Mouse (Mus musculus) heart, postnatal 36 days (tissue): ENCODE results near the gene Rfx1. TPM values are rescaled to one million over a fixed set of nuclear protein-coding genes. Genes with fewer than 3 reads are reported as not detected.

ENCODE experiments used
- DNase-seq, 2 experiments: peaks; one replicate each; pipeline ENCODE4 v3.0.0; 2021 to 2022
- intact Hi-C: fragments of 180-260 bp; cut with DNase I; formaldehyde crosslinking; loops from one replicate; pipeline ENCODE4 v1.15.1; 2025
- total RNA-seq, 2 experiments: library from RNA; stranded (reverse); gene quantifications; 2 replicates each; pipeline ENCODE4 v1.2.3; 2021

Gene Rfx1
- total RNA-seq, 2 experiments from 2014 or later = 11.0 to 12.3 TPM

DNA sequence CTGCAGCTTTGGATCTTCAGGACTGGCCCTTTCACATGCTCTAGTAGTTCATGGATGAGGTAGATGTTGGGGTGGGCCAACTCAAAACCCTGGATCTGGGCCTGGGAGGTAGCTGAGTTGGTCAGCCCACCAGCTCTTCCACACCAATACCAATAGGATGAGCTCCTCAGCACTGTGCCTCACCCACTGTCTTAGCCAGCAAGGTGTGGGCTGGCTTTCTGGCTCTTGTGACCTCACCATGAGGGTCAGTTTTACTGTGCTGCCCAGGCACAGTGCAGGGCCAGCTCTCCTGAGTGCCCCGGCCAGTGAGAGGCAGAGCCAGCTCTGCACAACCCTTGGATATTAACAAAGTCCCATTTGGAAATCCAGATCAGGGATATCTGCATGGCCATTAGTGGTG is 8.8 kb upstream of the Rfx1 start:
- no peak for DNase-seq
- intact Hi-C loops = no loop called here

DNA sequence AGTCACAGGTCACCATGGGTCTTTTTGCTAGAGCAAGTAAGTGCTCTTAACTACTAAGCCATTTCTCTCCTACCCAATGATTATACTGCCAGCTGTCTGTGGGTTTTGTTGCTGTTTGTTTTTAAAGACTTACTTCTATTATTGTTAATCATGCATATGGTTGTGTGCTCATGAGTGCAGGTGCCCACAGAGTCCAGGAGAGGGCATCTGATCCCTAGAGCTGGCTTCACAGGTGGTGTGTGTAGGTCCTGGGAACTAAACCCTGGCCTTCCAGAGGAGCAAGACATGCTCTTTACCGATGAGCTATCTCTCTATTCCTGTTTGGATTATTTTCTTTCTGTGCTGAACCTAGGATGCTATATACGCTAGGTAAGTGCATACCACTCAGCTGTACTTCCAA is 7.4 kb upstream of the Rfx1 start:
- DNase-seq = no peak
- intact Hi-C loops = no loop called here

DNA sequence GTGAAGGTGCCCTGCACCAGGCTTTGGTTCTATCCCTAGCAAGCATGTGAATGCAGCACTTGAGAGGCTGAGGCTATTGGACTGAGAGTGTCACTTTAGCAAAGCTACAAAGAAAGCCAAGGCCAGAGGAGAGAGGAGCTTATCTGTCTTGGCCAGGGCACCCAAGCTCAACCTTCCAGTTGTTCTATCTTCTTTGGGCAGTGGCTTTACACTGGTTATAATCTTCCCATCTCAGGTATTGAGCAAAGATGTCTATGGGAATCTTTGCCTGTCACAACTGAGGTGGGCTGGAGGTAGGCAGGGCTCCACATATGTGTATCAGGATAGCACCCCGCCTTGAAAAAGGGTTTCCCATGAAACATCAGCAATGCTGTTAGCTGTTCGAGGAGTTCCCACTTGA is 6.4 kb upstream of the Rfx1 start:
- no peak for DNase-seq
- intact Hi-C loops = loop anchor here (5.0 kb wide), 1 partner anchor 87 kb away; the partner anchor contains the start of genes 4930432K21Rik and Cc2d1a

DNA sequence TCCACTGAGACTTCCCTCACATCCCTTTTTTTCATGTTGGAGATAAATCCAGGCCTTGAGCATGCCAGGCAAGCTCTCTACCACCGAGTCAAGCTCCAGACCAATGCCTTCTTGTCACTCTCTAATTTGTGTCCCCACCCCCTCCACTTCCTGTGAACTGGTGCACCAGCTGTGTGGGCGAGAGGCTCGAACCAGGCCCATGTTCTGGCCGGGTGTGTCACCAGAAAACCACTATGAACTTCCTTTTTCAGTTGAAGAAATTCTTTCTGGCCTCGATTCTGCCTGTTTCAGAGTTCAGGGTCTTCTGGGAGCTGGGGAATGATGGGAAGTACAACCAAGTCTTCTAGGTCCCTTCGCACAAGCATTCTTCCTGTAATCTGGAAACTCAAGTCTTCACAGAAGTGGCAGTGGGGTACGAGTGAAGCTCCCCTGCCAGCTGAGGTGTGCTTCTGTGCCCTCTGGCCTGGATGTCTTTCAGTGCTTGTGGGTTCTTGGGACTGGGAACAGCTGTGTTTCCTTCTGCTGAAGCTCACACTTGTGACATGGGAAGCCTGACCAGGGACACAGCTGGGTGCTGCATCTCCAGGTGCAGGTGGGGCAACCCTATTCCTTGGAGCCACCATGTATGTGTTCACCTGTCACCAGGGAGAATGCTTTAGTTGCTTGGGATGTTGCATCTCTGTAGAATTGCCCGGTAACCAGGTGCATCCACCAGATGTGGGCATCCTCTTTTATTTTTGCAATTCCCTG is 2.6 kb upstream of the Rfx1 start:
- intact Hi-C loops = loop anchor here (2.0 to 5.0 kb wide), 2 partner anchors 21 to 83 kb away; partner anchors contain the start of genes 4930432K21Rik, Cc2d1a and Il27ra
- peak in 1 of 2 experiments; percentile 26 for DNase-seq

DNA sequence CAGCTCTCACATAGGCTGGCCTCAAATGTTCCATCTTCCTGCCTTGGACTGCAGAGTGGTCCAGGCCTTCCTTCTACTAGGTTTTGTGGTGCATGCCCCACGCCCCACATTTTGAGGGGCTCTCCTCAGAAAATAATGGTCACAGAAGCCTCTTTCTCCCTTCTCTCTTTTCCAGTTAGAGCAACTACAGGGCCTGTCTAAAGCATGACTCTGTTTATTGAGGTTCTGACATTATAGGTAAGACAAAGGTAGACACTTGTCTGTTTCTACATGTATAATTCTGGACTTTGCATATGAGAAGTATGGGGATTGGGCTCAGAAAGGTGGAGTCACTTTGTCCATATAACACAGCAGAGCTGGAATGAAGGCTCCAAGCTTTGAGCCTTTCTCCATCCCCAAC is 1.6 kb upstream of the Rfx1 start, which contains the start of gene Gm10643:
TSS of gene Gm10643 (minus strand) at position 101 of the 400 bp plus-strand sequence.
- intact Hi-C loops = no loop called here
- DNase-seq = no peak

DNA sequence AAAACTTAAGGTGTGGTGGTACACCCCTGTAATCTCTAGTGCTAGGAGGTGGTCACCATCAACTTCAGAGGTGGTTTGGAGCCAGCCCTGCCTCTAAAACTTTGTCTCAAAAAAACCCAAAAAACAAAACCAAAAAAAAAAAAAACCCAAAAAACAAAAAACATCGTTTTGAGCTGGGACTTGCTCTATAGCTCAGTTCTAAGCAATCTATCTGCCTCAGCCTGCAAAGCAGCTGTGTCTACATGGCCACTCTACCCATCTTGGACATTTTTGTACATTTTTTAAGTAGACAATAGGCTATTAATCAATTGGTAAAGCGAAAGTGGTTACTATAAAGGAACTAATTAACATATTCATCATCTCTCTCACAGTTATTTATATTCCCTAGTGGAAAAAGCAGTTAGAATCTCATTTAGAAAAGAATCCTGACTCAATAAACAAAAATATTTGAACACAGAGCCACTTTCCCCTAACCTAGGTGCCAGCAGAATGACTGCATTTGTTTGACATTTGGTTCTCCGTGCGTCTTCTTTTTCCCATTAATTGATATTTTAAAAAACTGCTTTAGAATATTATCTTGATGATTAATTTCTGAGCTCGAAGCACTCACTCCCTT is 1.1 kb upstream of the Rfx1 start:
- DNase-seq = no peak
- intact Hi-C loops = loop anchor here (2.0 kb wide), 1 partner anchor 61 kb away; no protein-coding TSS in a partner anchor

DNA sequence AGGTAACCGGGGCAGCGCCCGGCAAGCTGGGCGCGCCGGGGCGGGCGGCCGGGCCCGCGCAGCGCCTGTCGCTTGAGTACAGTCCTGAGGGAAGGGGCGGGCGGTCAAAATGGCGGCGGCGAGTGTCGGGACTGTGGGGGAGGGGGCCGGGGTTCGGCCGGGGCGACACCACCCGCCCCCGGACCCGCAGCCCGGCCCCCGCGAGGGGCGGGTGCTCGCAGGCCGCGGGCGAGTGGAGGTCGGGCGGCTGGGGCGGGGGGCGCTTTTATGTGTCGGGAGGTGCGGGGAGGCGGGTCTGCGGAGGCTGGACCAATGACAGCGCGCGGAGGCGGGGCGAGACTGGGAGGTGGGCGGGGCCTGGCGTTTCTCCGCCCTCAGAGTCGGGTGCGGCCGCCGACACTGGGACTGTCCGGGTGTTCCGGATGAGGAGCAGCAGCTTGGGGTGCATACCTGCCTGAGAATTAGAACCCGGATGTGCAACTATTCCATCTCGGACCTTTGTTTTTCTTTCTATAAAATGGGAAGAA is 476 bp downstream of the Rfx1 start:
- intact Hi-C loops = loop anchor here (2.0 kb wide), 1 partner anchor 62 kb away; no protein-coding TSS in a partner anchor
- peak; percentile 99 for DNase-seq

DNA sequence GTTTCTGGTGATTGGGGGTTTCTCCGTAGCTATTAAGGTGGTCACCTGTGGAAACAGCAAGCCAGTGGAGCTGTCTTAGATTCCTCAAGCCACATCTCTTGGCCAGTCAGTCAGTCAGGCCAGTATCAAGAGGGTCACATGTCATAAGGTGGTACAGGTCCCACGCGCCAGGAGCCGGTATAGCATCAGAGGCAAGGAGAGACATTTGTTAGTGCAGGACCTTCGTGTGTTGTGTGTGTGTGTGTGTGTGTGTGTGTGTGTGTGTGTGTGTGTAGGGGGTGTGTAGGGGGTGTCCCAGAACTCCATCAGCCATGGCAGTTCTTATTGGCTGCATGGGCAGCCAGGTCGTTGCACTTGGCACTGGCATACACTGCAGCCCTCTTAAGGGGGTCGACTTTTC is 1.3 kb downstream of the Rfx1 start:
- DNase-seq = no peak
- intact Hi-C loops = loop anchor here (2.0 kb wide), 1 partner anchor 63 kb away; no protein-coding TSS in a partner anchor

DNA sequence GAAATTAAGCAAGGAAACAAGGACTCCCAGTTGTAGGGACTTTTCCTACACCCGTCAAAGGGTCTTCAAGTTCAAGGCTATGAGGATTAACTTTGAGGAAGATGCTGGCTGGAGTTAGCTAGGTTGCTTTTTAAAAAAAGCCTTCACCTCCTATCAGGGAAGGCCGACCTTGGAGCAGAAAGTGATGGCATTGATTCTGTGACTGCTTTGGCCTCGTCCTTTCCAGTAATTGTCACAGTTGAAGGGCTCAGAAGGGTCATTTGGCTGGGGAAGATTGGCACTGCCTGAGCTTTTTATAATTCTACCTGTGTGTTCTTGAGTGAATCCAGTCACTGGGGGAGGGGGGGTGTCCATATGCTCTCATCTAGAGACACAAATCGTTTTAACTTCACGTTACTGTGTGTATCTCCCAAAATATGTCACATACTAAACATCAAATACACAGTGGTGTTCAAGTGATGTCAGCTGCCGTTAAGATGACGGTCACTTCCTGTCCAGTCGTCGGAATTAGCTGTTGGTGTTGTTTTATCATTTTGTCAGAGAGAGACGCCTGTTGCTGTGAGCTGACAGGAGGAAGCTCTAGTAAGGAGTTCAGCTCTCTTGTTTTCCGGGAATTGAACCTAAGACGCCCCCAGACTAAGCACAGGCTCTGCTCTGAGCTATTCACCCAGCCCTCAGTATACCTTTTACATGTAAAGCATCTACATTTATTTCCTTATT is 1.8 kb downstream of the Rfx1 start:
- DNase-seq = no peak
- intact Hi-C loops = no loop called here

DNA sequence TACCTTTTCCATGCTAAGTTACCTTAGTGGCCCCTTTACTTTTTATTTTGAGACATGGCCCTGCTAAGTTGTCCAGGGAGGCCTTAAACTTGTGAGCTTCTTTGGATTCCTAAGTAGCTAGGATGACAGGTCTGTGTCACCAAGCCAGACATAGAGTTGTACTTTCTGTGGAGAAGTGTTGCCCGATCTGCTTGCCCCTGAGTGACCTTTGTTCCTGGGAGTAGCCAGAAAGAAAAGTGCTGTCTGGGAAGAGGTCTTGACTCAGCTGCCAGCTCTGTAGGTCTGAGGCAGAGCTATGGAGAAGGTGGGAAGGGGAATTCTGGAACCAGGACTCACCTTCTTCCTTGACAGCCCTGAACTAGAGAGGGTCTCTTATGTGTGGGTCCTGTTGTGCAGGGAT is 2.5 kb downstream of the Rfx1 start:
- intact Hi-C loops = no loop called here
- DNase-seq = no peak

DNA sequence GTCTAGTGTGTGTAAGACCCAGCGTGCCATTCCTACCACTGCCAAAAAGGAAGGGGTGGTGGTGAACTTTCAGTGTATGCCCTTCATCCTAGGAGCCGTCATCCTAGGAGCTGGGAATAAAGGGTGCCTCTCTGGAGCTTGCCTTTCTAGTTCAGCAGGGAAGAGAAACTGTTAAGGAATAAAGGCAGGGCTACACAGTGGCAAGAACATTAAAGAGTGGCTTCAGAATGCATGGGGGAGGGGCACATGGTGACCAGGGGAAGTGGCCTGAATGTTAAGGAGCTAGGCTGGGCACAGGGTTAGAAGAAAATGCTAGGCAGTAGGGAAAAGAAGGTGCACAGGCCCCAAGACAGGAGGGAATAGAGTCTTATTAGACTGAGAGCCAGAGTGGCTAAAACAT is 3.1 kb downstream of the Rfx1 start:
- DNase-seq = no peak
- intact Hi-C loops = loop anchor here (2.0 kb wide), 1 partner anchor 33 kb away; no protein-coding TSS in a partner anchor

DNA sequence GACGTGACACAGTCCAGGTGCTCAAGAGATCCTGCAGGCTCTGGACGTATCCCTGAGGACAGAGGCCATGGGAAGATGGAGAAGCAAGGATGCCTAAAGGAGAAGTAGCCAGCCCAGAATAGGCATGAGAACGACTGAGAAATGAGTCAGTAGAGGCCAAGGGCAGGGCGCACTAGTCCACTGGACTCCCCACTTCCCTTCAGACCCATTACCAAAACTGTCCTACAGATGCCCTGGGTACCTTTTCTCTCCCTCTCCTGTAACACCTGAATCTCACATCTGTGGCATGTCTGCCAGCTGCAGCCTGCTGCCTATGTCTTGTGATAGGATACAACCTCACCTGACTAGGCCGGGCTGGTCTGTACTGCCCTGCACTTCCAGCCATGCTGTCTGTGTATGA is 3.6 kb downstream of the Rfx1 start:
- intact Hi-C loops = loop anchor here (2.0 kb wide), 1 partner anchor 33 kb away; no protein-coding TSS in a partner anchor
- DNase-seq = no peak

DNA sequence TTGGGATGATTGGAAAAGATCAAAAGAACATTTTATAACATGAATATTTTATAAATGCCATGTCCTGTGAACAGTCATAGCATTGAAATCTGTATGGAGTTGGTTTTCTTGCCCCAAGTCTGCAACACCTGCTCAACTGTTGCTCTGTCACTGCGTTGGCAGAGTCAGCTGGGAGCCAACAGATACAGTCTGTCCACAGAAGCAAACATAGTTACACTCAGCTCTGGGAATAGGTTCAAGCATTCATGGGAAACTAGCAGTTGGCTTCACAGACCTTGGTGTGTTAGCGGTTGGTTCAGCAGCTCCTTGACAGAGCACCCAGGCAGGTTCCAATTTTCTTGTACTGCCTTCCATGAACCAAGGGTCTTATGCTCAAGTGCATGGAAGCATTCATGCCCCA is 4.0 kb downstream of the Rfx1 start:
- peak in 1 of 2 experiments; percentile 29 for DNase-seq
- intact Hi-C loops = loop anchor here (2.0 kb wide), 1 partner anchor 32 kb away; no protein-coding TSS in a partner anchor

DNA sequence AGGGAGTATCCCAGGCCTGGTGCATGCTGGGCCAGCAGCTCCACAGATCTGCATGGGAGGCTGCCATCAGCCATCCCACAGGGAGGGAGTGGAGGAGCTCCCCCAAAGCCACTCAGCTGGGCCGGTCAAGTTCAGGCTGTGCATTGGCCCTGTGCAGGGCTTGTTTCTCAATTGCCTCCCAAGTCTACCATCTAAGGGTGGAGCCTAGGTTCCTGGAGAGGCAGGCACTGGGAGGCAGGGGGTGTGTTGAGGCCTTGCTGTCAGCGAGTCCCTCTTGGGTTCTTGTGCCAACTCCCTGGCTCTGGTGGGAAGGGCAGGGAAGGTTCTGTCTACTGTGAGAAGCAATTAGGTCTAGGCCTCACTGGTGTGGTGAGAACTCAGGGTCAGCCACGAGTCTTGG is 5.3 kb downstream of the Rfx1 start:
- DNase-seq = peak in 1 of 2 experiments; percentile 26

DNA sequence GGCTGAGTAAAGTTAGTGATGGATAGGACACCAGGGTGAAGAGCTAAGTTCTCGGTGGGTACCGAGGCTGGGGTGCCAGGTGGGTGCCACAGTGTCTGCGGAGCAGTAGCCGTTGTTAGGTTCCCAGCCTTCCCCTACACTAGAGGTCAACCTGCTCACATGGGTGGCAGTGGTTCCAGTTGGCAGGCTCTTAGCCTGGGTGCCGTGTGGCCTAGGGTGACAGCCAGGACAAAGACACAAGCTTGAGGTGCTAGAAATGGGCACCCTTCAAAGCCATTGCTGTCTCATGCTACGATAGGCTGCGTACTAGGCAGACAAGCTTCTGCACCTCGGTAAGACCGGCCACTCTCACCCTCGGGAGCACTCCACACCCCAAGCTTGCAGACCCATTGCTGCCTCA is 5.7 kb downstream of the Rfx1 start:
- intact Hi-C loops = no loop called here
- no peak for DNase-seq

More for the DNA sequence above, 5.3 kb downstream of the Rfx1 start:
- intact Hi-C loops = loop anchor here (2.0 kb wide), 1 partner anchor 31 kb away; no protein-coding TSS in a partner anchor

DNA sequence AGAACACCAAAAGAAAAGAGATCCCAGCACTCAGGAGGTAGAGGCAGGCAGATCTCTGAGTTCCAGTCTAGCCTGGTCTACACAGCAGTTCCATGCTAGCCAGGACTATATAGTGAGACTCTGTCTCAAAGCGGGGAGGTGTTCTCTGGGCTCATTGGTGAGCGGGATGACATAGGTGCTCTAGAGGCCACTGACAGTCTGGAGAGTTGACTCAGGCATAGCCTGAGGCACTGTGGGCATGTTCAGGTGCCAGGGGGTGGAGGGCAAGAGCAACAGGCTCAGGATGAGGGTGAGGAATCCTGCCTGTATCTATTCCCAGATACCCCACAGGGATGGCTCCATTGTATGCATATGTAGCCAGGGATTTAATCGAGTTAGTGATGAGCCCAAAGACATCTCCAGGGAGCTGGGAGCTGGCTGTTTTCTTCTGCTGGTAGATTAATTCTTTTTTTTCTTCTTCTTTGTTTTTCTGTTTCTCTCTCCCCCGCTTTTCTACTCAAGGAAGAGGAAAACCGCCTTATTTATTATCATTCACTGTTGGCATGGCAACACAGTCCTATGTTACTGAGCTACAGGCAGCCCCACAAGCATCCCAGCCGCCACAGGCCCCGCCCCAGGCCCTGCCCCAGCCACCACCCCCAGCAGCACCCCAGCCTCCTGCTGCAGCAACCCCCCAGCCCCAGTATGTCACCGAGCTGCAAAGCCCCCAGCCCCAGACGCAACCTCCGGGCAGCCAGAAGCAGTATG is 6.8 kb downstream of the Rfx1 start:
- no peak for DNase-seq
- intact Hi-C loops = no loop called here

DNA sequence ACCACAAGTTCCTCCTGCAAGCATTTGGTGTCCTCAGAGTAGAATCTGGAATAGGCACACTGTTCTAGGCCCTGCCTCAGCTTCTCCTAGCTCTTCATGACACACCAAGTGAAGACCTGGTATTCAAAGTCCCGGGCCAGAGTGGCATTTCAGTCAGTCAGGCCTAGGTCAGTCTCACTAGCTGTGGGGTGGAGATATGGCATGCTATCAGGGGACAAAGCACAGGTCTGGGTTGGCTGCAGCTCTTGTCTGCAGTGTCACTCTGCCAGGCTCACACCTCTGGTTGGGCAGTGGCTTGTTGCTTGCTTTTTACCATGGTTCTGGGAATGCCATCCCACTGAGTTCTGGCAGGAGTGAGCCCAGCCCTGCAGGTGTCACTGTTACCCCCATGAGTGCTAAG is 9.8 kb downstream of the Rfx1 start:
- DNase-seq = no peak

DNA sequence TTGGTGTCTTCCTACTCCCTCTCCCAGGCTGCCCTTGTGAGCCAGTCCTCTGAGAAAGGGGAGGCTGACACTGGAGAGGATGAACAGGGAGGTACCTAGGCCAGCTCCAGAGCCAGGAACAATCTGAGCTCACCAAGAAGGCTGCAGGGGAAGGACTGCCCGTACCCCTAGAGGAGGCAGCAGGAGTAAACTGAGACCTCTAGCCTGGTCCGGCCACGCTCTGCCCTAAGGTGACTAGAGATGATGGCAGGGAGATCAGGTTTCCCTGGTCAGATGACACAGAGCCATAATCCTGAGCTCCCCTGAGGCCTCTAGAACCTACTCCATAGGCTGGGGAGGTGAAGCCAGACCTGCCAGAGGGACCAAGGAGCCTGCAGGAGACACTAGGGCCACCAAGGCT is 10.2 kb downstream of the Rfx1 start:
- intact Hi-C loops = no loop called here
- DNase-seq = no peak

More for the DNA sequence above, 9.8 kb downstream of the Rfx1 start:
- intact Hi-C loops = no loop called here

DNA sequence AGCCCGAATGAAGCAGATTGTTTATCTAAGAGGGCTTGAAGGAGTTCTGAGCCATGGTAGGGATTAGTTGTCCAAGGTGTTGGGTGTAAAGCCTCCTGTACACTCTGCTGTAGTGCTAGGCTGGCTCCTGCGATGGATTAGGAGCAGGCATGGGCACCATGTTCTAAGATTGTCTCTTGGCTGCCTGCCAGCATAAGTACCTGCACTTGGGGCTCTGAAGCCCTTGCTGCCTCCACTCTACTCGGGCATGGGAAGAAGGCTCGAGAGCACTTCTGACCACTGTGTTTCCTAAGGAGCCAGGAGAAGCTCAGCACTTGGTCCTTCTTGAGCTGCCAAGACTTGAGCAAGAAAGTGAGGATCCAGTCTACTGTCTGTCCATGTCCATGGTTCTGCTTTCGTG is 12.6 kb downstream of the Rfx1 start:
- intact Hi-C loops = no loop called here
- DNase-seq = peak in 1 of 2 experiments; percentile 1

DNA sequence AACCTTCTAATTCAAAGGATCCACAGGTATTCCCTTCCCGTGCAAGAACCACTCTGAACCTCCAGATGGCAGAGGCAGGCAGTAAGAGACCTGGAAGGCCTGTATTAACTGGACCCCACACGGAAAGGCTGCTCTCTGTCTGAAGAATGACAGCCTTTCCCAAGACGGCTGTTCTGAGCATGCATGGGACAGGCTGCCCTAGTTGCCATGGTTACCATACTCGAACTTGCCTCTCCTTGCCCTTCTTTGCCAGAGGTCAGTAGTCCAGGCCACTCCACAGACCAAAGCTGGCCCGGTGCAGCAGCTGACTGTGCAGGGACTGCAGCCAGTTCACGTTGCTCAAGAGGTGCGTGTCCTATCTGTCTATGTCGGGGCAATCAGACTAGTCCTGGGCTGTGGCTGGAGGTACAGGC is 17.2 kb downstream of the Rfx1 start:
- peak in 1 of 2 experiments; percentile 30 for DNase-seq
- intact Hi-C loops = no loop called here
